Mouse (Mus musculus): ENCODE data around the gene Col16a1. TPM values are rescaled to one million over a fixed set of nuclear protein-coding genes. Genes with fewer than 3 reads are reported as not detected.

The Col16a1 gene
- polyA plus RNA-seq (2011; ENCODE audit: insufficient read length, low read depth, missing spikeins) = 133 and 156 TPM in 2 replicates

DNA sequence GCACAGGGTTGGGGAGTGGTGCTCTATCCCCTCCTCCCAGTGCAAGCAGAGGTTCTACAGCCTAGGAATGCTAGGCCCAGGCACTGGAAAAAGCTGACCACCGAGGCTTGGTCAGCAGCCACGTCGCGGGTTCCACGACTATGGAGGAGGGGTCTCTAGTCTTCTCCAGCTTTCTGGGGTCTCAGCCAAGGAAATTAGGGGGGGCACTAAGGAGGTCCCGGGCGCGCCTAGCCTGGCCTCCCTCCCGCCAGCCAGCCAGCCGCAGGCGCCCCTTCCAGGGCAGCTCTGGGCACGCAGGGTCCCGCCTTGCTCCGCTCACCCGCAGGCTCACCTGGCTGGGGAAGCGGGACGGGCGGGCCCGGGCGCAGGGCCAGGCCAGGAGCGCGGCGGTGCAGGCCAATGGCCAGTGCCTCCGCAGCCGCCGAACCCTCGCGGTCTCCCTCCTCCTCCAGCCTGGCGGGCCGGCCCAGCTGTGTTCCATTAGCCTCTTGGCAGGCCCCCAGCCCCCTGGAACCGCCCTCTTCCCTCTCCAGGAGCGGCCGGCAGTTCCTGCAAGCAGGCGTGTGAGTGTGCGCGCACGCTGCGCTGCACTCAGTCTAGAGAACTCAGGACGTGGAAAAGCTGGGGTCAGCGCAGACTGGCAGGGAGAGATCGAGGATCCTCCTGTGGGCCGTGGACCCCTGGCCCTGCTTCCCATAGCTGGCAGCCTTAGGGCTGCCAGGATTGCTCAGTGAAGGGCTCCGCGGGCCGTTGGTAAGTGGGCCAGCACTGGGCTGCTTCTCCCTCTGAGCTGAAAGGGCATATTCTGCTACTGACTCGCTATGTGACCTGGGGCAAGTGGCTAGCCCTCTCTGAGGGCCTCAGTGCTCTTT lies at the start of gene Col16a1:
TSS of gene Col16a1 (plus strand) at position 510 of the 872 bp plus-strand sequence.
- Histone ChIP-seq H3K4me1 (ENCODE audit: control insufficient read depth, insufficient read depth, low read length) (peaks cover 21% of the 10 kb centered on the region), H3K27ac (ENCODE audit: insufficient read depth, low read length) (peak within 1 kb of the TSS; percentile 89), H3K4me3 (ENCODE audit: insufficient read depth, low read length) (peak within 1 kb of the TSS; percentile 64)
- TF ChIP-seq CTCF (IDR thresholded peaks at IDR 0.05; ENCODE audit: borderline replicate concordance, insufficient read depth, low read length) (no peak), POLR2A (IDR thresholded peaks at IDR 0.05; ENCODE audit: low read depth, low read length) (peak; percentile 96)

- Histone ChIP-seq H3K4me3 (ENCODE audit: insufficient read depth, low read length) (no peak overlapping the region), H3K27ac (ENCODE audit: insufficient read depth, low read length) (no peak overlapping the region), H3K4me1 (ENCODE audit: control insufficient read depth, insufficient read depth, low read length) (peaks cover 10% of the 10 kb centered on the region)
- TF ChIP-seq CTCF (IDR thresholded peaks at IDR 0.05; ENCODE audit: borderline replicate concordance, insufficient read depth, low read length) (no peak), POLR2A (IDR thresholded peaks at IDR 0.05; ENCODE audit: low read depth, low read length) (no peak)
Measured at GRCm38 (mm10) chr4:129998124-129998523, 49.5 kb upstream of the Col16a1 start.

DNA sequence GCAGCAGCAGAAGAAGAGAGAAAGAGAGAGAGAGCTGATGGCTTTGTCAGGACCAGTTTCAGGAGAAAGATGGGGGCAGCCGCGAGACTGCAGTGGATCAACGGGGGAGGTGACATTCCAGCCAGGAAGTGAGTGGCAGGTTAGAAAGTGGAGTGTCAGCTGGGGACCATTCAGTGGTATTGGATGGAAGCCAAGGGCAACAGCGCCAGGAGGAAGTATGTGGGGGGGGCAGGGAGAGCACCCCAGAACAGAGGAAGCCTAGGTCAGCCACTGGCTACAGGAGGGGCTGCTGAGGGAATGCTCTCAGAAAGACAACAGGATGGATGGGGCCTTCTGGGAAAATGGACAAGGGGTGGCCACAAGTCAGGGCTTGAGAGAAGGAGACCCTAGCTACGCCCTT lies 45.9 kb upstream of the Col16a1 start:
- no peak overlapping the region for H3K4me3 ChIP-seq (ENCODE audit: insufficient read depth, low read length)
- no peak overlapping the region for H3K27ac ChIP-seq (ENCODE audit: insufficient read depth, low read length)
- H3K4me1 ChIP-seq (ENCODE audit: control insufficient read depth, insufficient read depth, low read length) = peaks cover 10% of the 10 kb centered on the region
- TF ChIP-seq CTCF (IDR thresholded peaks at IDR 0.05; ENCODE audit: borderline replicate concordance, insufficient read depth, low read length) (no peak), POLR2A (IDR thresholded peaks at IDR 0.05; ENCODE audit: low read depth, low read length) (no peak)

DNA sequence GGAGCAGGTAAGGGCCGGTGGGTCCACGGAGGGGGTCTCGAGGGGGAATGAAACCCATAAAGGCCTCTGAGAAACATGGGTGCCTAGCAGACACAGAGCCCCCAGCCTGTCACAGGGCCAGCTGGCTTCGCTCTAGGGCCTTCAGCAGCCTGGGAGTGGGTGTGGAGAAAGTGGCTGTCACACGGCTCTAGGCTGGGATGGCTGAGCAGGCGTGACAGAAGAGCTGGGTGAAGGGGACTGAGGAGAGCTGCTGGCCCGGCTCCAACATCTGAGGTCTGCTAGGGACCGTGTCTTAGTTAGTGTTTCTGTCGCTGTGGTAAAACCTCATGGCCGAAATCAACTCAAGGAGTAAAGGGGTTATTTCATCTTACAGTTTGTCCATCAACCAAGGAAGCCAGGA lies 45.5 kb upstream of the Col16a1 start:
- Histone ChIP-seq H3K4me1 (ENCODE audit: control insufficient read depth, insufficient read depth, low read length) (peaks cover 10% of the 10 kb centered on the region), H3K27ac (ENCODE audit: insufficient read depth, low read length) (no peak overlapping the region), H3K4me3 (ENCODE audit: insufficient read depth, low read length) (no peak overlapping the region)
- TF ChIP-seq POLR2A (IDR thresholded peaks at IDR 0.05; ENCODE audit: low read depth, low read length) (no peak), CTCF (IDR thresholded peaks at IDR 0.05; ENCODE audit: borderline replicate concordance, insufficient read depth, low read length) (no peak)

GRCm38 (mm10) chr4:130005593-130005992 lies 42.0 kb upstream of the Col16a1 start:
- Histone ChIP-seq H3K27ac (ENCODE audit: insufficient read depth, low read length) (no peak overlapping the region), H3K4me1 (ENCODE audit: control insufficient read depth, insufficient read depth, low read length) (peaks cover 8% of the 10 kb centered on the region), H3K4me3 (ENCODE audit: insufficient read depth, low read length) (no peak overlapping the region)
- TF ChIP-seq CTCF (IDR thresholded peaks at IDR 0.05; ENCODE audit: borderline replicate concordance, insufficient read depth, low read length) (no peak), POLR2A (IDR thresholded peaks at IDR 0.05; ENCODE audit: low read depth, low read length) (no peak)

DNA sequence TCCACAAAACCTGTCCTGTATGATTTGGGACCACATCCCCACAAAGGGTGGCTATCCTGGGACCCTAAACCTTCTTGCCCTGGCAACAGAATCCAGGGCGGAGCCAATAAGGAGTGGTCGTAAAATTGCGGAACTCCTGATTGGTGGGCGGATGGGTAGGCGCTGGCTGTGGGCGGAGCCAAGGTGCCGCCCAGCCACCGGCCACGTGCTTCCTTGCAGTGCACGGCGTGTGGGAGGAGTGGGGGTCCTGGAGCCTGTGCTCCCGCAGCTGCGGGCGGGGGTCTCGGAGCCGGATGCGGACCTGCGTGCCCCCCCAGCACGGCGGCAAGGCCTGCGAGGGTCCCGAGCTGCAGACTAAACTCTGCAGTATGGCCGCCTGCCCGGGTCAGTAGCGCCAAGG lies 41.1 kb upstream of the Col16a1 start:
- peaks cover 4% of the 10 kb centered on the region; the same call in 1 of the 2 replicates for H3K4me1 ChIP-seq (ENCODE audit: control insufficient read depth, insufficient read depth, low read length)
- no peak overlapping the region for H3K27ac ChIP-seq (ENCODE audit: insufficient read depth, low read length)
- no peak overlapping the region for H3K4me3 ChIP-seq (ENCODE audit: insufficient read depth, low read length)
- TF ChIP-seq POLR2A (IDR thresholded peaks at IDR 0.05; ENCODE audit: low read depth, low read length) = no peak
- no peak for TF ChIP-seq CTCF (IDR thresholded peaks at IDR 0.05; ENCODE audit: borderline replicate concordance, insufficient read depth, low read length)

DNA sequence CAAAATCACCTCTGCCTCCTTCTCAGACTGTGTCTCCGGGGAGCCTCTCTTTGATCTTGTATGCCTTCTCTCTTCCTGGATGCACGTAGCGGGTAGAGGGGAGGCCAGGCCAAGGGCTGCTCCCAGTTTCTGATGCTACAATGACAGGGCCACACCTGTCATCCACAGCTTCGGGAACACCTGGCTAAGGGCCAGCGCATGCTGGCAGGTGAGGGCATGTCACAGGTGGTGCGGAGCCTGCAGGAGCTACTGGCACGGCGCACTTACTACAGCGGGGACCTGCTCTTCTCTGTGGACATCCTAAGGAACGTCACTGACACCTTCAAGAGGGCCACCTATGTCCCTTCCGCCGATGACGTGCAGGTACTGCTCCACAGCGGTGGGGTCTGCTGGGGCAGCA lies 38.6 kb upstream of the Col16a1 start:
- H3K4me3 ChIP-seq (ENCODE audit: insufficient read depth, low read length) = no peak overlapping the region
- no peaks in the 10 kb centered on the region for H3K4me1 ChIP-seq (ENCODE audit: control insufficient read depth, insufficient read depth, low read length)
- H3K27ac ChIP-seq (ENCODE audit: insufficient read depth, low read length) = no peak overlapping the region
- TF ChIP-seq CTCF (IDR thresholded peaks at IDR 0.05; ENCODE audit: borderline replicate concordance, insufficient read depth, low read length) = no peak
- TF ChIP-seq POLR2A (IDR thresholded peaks at IDR 0.05; ENCODE audit: low read depth, low read length) = no peak

- Histone ChIP-seq H3K4me3 (ENCODE audit: insufficient read depth, low read length) (no peak overlapping the region), H3K4me1 (ENCODE audit: control insufficient read depth, insufficient read depth, low read length) (no peaks in the 10 kb centered on the region), H3K27ac (ENCODE audit: insufficient read depth, low read length) (no peak overlapping the region)
- no peak for TF ChIP-seq CTCF (IDR thresholded peaks at IDR 0.05; ENCODE audit: borderline replicate concordance, insufficient read depth, low read length)
- TF ChIP-seq POLR2A (IDR thresholded peaks at IDR 0.05; ENCODE audit: low read depth, low read length) = no peak
Measured at GRCm38 (mm10) chr4:130010723-130011122, 36.9 kb upstream of the Col16a1 start.

GRCm38 (mm10) chr4:130012234-130012633 lies 35.4 kb upstream of the Col16a1 start:
- TF ChIP-seq CTCF (IDR thresholded peaks at IDR 0.05; ENCODE audit: borderline replicate concordance, insufficient read depth, low read length) = no peak
- TF ChIP-seq POLR2A (IDR thresholded peaks at IDR 0.05; ENCODE audit: low read depth, low read length) = no peak

GRCm38 (mm10) chr4:130013111-130013510 lies 34.5 kb upstream of the Col16a1 start:
- TF ChIP-seq POLR2A (IDR thresholded peaks at IDR 0.05; ENCODE audit: low read depth, low read length) = no peak
- no peak for TF ChIP-seq CTCF (IDR thresholded peaks at IDR 0.05; ENCODE audit: borderline replicate concordance, insufficient read depth, low read length)
- Histone ChIP-seq H3K4me3 (ENCODE audit: insufficient read depth, low read length) (no peak overlapping the region), H3K4me1 (ENCODE audit: control insufficient read depth, insufficient read depth, low read length) (no peaks in the 10 kb centered on the region)

More at GRCm38 (mm10) chr4:130012234-130012633, 35.4 kb upstream of the Col16a1 start:
- no peak overlapping the region for H3K4me3 ChIP-seq (ENCODE audit: insufficient read depth, low read length)
- H3K27ac ChIP-seq (ENCODE audit: insufficient read depth, low read length) = no peak overlapping the region
- no peaks in the 10 kb centered on the region for H3K4me1 ChIP-seq (ENCODE audit: control insufficient read depth, insufficient read depth, low read length)

More at GRCm38 (mm10) chr4:130013111-130013510, 34.5 kb upstream of the Col16a1 start:
- no peak overlapping the region for H3K27ac ChIP-seq (ENCODE audit: insufficient read depth, low read length)

Measured in embryonic fibroblast, embryonic 13.5 days (primary cell).